Mouse (Mus musculus): ENCODE results near the gene Ankrd39.

DNA sequence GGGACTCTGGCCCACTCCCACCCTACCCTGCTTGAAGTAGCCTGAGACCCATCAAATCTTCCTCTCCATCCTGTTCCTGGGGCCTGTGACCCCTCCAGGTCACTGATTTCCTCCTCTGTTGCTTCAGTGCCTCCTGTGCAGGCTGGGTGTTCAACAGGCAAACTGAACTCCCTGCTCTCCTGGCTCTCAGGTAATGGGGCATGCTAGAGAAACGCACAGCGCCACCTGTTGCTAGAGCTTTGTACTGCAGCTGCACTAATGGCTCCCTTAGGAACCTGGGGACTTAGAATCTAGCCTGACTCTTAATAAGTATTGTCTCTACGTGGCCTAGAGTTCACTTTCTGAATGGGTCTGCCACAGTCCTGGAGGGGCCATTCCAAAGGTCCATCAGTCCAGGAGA is 46.0 kb downstream of the Ankrd39 start:
- TF ChIP-seq EP300 (IDR thresholded peaks at IDR 0.05; ENCODE audit: insufficient read depth, low read depth, low read length) (no peak), CTCF (IDR thresholded peaks at IDR 0.05; ENCODE audit: low read depth, low read length) (peak; percentile 96), POLR2A (IDR thresholded peaks at IDR 0.05; ENCODE audit: insufficient read depth, low read length) (no peak)

Data from ES-Bruce4 (cell line).